Mouse (Mus musculus) intestine, embryonic 14.5 days (tissue): Measurements from ENCODE around the gene Nup54. TPM values are rescaled to one million over a fixed set of nuclear protein-coding genes. Genes with fewer than 3 reads are reported as not detected.

ENCODE experiments used
- ATAC-seq: fragments of 200-750 bp; cut with Nextera tagmentation; replicated peaks from 2 replicates; pipeline ENCODE4 v1.8.0; 2017; ENCODE audit warnings: low read depth, moderate number of reproducible peaks, moderate TSS enrichment, moderate library complexity; ENCODE audit not compliant: low FRiP score, low TSS enrichment
- DNase-seq: peaks from one replicate; pipeline ENCODE4 v3.0.0-alpha.2; 2018; ENCODE audit warnings: low spot score
- H3K27ac ChIP-seq: fragments of 300-500 bp; sonication (generic); 2 replicates; pipeline ENCODE4 v1.5.1; 2014; ENCODE audit warnings: low read depth, mild to moderate bottlenecking, control low read depth
- H3K27me3 ChIP-seq: fragments of 300-500 bp; sonication (generic); replicated peaks from 2 replicates; pipeline ENCODE4 v1.6.1; 2014; ENCODE audit warnings: low read length, control low read depth; ENCODE audit not compliant: control insufficient read depth, insufficient read depth
- H3K36me3 ChIP-seq: fragments of 300-500 bp; sonication (generic); 2 replicates; pipeline ENCODE4 v1.6.1; 2014; ENCODE audit warnings: low read length, control low read depth; ENCODE audit not compliant: control insufficient read depth, insufficient read depth
- H3K4me1 ChIP-seq: fragments of 300-500 bp; sonication (generic); replicated peaks from 2 replicates; pipeline ENCODE4 v1.6.1; 2014; ENCODE audit warnings: low read length, control low read depth, mixed read lengths; ENCODE audit not compliant: control insufficient read depth, insufficient read depth
- H3K4me2 ChIP-seq: fragments of 300-500 bp; sonication (generic); 2 replicates; pipeline ENCODE4 v1.6.1; 2014; ENCODE audit warnings: low read length
- H3K4me3 ChIP-seq: fragments of 300-500 bp; sonication (generic); 2 replicates; pipeline ENCODE4 v1.5.1; 2014; ENCODE audit warnings: low read depth, low read length, control low read depth, mixed read lengths
- H3K9ac ChIP-seq: fragments of 300-500 bp; sonication (generic); 2 replicates; pipeline ENCODE4 v1.6.1; 2014; ENCODE audit warnings: mild to moderate bottlenecking, low read length
- H3K9me3 ChIP-seq: fragments of 300-500 bp; sonication (generic); 2 replicates; pipeline ENCODE4 v1.6.1; 2016; ENCODE audit warnings: low read length, control low read depth; ENCODE audit not compliant: control insufficient read depth
- WGBS: fragments of 180-500 bp; shearing (Covaris S2); extraction: QIAGEN DNeasy Blood & Tissue Kit; methylation state at CpG from one replicate; pipeline ENCODE4 v1.1.7; 2014; 5-methylcytosine and 5-hydroxymethylcytosine counted together
- polyA plus RNA-seq: library from polyadenylated mRNA; unstranded; fragments of >200 nt; fragmentation: Nextera tagmentation; extraction: Ambion mirVana; gene quantifications from 2 replicates; pipeline ENCODE4 v1.2.1, GENCODE M21; 2014

Nup54 gene
- polyA plus RNA-seq, 1 experiment from 2014 or later: 57.2 TPM

GRCm38 (mm10) chr5:92381550-92382348 is 53.3 kb downstream of the Nup54 start:
- 36% methylated on average over 12 of the region's 12 CpGs for WGBS
- Histone ChIP-seq H3K4me2 (no peak overlapping the region), H3K9ac (no peak overlapping the region), H3K9me3 (no peaks in the 10 kb centered on the region), H3K27me3 (no peaks in the 10 kb centered on the region), H3K4me3 (no peak overlapping the region), H3K27ac (no peak overlapping the region), H3K36me3 (no peaks in the 10 kb centered on the region), H3K4me1 (peaks cover 14% of the 10 kb centered on the region; the same call in 1 of the 2 replicates)
- peak; percentile 86 for DNase-seq
- peak; percentile 64; the same call in 1 of the 2 replicates for ATAC-seq

DNA sequence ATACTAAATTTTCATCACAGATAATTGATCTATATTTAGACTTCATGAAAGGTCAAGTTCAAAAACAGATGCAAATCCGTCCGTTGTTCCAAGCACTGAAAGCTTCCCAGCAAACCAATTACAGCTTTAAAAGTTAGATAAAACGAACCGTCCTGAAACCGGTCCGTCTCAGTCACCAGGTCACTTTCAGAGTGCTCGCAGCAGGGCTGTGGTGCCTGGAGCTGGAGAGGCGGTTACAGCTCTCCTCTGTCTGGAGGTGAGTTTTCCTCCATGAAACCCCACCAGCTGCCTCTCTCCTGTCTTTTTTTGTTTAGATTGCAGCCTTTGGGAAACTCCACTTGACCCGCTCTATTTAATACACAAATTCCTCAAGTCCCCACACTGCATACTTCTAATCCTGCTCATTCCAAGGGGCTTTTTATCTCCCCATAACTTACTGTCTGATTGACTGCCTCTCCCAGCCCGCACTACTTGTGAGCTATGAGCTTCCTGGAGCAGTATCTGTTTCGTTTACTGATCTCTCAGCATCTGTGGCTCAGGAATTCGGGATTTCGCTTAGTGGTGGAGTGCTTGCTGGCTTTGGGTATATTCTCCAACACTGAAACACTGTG is 58.1 kb downstream of the Nup54 start:
- H3K36me3 ChIP-seq: no peaks in the 10 kb centered on the region
- peak overlapping the region; percentile 14; the same call in 1 of the 2 replicates for H3K27ac ChIP-seq
- H3K9me3 ChIP-seq: no peaks in the 10 kb centered on the region
- WGBS: 11% methylated on average over 13 of the region's 13 CpGs
- no peak overlapping the region for H3K4me3 ChIP-seq
- DNase-seq (peak; percentile 56), ATAC-seq (0 out of 2 replicates have a peak, but pooled peaks have one; percentile 13)
- H3K4me1 ChIP-seq: peaks cover 28% of the 10 kb centered on the region; the same call in 1 of the 2 replicates
- no peak overlapping the region for H3K9ac ChIP-seq
- H3K27me3 ChIP-seq: no peaks in the 10 kb centered on the region
- peak overlapping the region; percentile 24 for H3K4me2 ChIP-seq

GRCm38 (mm10) chr5:92375368-92375767 is 59.7 kb downstream of the Nup54 start:
- Histone ChIP-seq H3K4me3 (no peak overlapping the region), H3K27ac (no peak overlapping the region; the same call in 1 of the 2 replicates), H3K4me2 (no peak overlapping the region), H3K27me3 (no peaks in the 10 kb centered on the region), H3K36me3 (no peaks in the 10 kb centered on the region), H3K4me1 (peaks cover 28% of the 10 kb centered on the region; the same call in 1 of the 2 replicates), H3K9me3 (no peaks in the 10 kb centered on the region), H3K9ac (no peak overlapping the region)
- 83% methylated on average over 17 of the region's 17 CpGs for WGBS
- DNase-seq (no peak), ATAC-seq (no peak)

DNA sequence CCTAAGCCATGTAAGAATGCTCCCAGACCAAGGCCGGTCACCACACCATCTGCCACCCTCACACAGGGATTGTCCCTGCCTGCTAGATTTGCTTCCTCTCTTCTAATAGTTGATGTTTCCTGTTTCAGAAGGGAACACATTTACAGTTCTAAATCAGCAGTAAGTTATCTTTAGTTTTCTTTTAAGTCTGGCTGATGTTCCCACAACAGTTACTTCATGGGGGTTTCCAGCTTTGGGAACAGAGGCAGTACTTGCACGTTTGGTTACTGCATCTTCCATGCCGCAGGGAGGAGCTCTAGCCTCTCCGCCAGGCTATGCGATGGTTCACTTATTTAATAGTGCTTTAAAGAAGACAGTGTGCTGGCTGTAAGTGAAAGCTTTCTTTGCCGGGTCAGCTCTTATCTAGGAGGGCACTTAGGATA is 60.3 kb downstream of the Nup54 start:
- H3K4me3 ChIP-seq: no peak overlapping the region
- DNase-seq (peak; percentile 48), ATAC-seq (no peak)
- H3K9me3 ChIP-seq: no peaks in the 10 kb centered on the region
- no peak overlapping the region for H3K9ac ChIP-seq
- WGBS: 39% methylated on average over 6 of the region's 6 CpGs
- H3K27ac ChIP-seq: peak overlapping the region; percentile 29; the same call in 1 of the 2 replicates
- peaks cover 28% of the 10 kb centered on the region; the same call in 1 of the 2 replicates for H3K4me1 ChIP-seq
- H3K27me3 ChIP-seq: no peaks in the 10 kb centered on the region
- no peaks in the 10 kb centered on the region for H3K36me3 ChIP-seq
- H3K4me2 ChIP-seq: no peak overlapping the region

- Histone ChIP-seq H3K36me3 (no peaks in the 10 kb centered on the region), H3K27ac (no peak overlapping the region), H3K4me3 (no peak overlapping the region), H3K4me2 (no peak overlapping the region), H3K27me3 (no peaks in the 10 kb centered on the region), H3K9ac (no peak overlapping the region), H3K9me3 (no peaks in the 10 kb centered on the region), H3K4me1 (peaks cover 25% of the 10 kb centered on the region; the same call in 1 of the 2 replicates)
- 28% methylated on average over 2 of the region's 2 CpGs for WGBS
- no peak for ATAC-seq
- no peak for DNase-seq
These were observed 62.4 kb downstream of the Nup54 start for GRCm38 (mm10) chr5:92372605-92373004.

DNA sequence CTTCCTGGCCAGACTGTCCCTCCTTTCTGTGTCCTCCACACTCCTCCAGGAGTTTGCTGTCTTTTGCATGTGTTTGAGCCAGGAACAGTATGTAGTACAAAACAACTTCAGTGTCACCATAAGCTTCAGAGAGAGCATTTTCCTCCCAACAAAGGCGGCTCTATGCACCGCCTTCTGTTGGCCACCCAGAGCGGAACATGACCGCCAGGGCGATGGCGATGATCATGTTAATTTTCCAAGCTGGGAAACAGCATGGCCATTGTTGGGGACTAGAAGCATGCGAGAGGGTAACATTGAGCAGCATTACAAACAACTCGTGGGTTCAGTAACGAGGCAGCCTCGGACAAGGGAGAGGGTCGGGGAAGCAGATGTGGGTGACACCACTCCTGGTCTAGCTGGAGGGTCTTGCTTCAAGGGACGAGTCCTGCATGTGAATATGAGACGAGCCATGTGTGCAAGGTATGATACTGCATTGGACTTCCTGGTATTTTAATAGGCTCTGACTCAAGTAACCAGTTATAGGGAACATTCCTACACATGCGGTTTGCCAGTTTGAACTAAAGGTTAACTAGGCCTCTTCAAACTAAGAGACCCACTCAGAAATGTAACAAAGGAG is 63.5 kb downstream of the Nup54 start:
- no peak overlapping the region for H3K4me2 ChIP-seq
- 80% methylated on average over 14 of the region's 14 CpGs for WGBS
- no peak for ATAC-seq

GRCm38 (mm10) chr5:92370891-92371290 is 64.1 kb downstream of the Nup54 start:
- Histone ChIP-seq H3K36me3 (no peaks in the 10 kb centered on the region), H3K4me2 (no peak overlapping the region), H3K9me3 (no peaks in the 10 kb centered on the region), H3K9ac (no peak overlapping the region), H3K4me3 (no peak overlapping the region), H3K4me1 (peaks cover 15% of the 10 kb centered on the region; the same call in 1 of the 2 replicates), H3K27me3 (no peaks in the 10 kb centered on the region), H3K27ac (no peak overlapping the region; the same call in 1 of the 2 replicates)
- DNase-seq: no peak
- no peak for ATAC-seq
- 61% methylated on average over 6 of the region's 6 CpGs for WGBS

More for the DNA sequence above, 63.5 kb downstream of the Nup54 start:
- H3K4me3 ChIP-seq: no peak overlapping the region
- H3K9ac ChIP-seq: no peak overlapping the region
- H3K27me3 ChIP-seq: no peaks in the 10 kb centered on the region
- H3K4me1 ChIP-seq: peaks cover 17% of the 10 kb centered on the region; the same call in 1 of the 2 replicates
- no peaks in the 10 kb centered on the region for H3K36me3 ChIP-seq
- H3K27ac ChIP-seq: no peak overlapping the region; the same call in 1 of the 2 replicates
- H3K9me3 ChIP-seq: no peaks in the 10 kb centered on the region
- no peak for DNase-seq

DNA sequence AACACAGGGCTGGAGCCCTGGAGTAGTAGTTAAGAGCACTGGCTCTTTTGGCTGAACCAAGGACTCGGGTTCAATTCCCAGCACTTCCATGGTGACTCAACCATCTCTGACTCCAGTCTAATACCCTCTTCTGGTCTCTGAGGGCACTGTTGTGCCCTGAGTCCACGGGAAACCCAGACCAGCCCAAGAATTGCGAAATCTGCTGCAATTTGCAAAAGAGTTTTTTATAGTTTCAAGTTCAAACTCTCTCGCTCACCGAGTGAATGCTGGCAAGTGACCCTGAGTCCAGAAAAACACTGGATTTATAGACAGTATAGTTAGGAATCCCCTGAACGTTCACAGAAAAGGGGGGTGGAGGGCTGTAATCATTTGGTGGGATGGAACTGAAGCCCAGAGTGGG is 64.6 kb downstream of the Nup54 start:
- no peak for ATAC-seq
- Histone ChIP-seq H3K9me3 (no peaks in the 10 kb centered on the region), H3K9ac (no peak overlapping the region), H3K4me2 (no peak overlapping the region), H3K4me1 (peaks cover 15% of the 10 kb centered on the region; the same call in 1 of the 2 replicates), H3K4me3 (no peak overlapping the region), H3K27me3 (no peaks in the 10 kb centered on the region), H3K27ac (no peak overlapping the region), H3K36me3 (no peaks in the 10 kb centered on the region)
- WGBS: 66% methylated on average over 6 of the region's 6 CpGs
- DNase-seq: no peak
